Mouse (Mus musculus) olfactory bulb, adult 2 months (tissue): Measurements from ENCODE around the gene A130010J15Rik.

ENCODE experiments used
- CTCF ChIP-seq: fragments of 200-500 bp; IDR thresholded peaks from 2 replicates; pipeline ENCODE4 v1.5.1; 2012; ENCODE audit warnings: low read depth, mild to moderate bottlenecking, low read length, moderate library complexity; ENCODE audit not compliant: insufficient read depth
- POLR2A ChIP-seq: fragments of 200-500 bp; IDR thresholded peaks from 2 replicates; pipeline ENCODE4 v1.6.1; 2012; ENCODE audit warnings: mild to moderate bottlenecking, low read depth, low read length, moderate library complexity; ENCODE audit not compliant: insufficient read depth

DNA sequence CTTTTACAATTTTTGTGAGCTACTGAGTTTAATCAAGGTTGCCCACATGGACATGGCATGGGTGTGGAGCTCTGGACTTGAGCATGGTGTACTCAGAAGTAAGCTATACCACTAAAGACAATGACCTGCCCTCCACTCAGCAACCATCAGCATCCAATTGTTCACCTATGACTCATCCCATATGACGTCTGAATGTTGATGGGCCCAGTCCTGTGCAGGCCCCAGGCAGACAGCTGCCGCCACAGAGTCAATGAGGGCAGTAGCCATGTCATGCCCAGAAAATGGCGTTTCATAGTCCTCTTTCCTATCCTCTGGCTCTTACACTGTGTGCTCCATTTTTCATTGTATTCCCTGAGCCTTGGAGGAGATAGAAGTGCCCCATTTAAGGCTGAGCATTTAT lies 48.2 kb downstream of the A130010J15Rik start:
- no peak for TF ChIP-seq CTCF
- no peak for TF ChIP-seq POLR2A
